Mouse (Mus musculus) E14TG2a.4 (cell line): Measurements from ENCODE around the gene Tbc1d16.

Experiments
- CTCF ChIP-seq: conservative IDR thresholded peaks from 2 replicates; pipeline ENCODE4 v1.5.1; 2014; ENCODE audit warnings: low read length
- NANOG ChIP-seq: IDR thresholded peaks from 2 replicates; pipeline ENCODE4 v1.6.1; 2014; ENCODE audit warnings: borderline replicate concordance, low read length, mixed read lengths

GRCm38 (mm10) chr11:119128668-119129280 lies 99.5 kb downstream of the Tbc1d16 start:
- TF ChIP-seq CTCF (no peak), NANOG (no peak)
